Mouse (Mus musculus): Measurements from ENCODE around the gene Tom1l1. TPM values are rescaled to one million over a fixed set of nuclear protein-coding genes. Genes with fewer than 3 reads are reported as not detected.

Tom1l1 gene
- polyA plus RNA-seq, 1 experiment from 2014 or later, result 12.4 TPM

DNA sequence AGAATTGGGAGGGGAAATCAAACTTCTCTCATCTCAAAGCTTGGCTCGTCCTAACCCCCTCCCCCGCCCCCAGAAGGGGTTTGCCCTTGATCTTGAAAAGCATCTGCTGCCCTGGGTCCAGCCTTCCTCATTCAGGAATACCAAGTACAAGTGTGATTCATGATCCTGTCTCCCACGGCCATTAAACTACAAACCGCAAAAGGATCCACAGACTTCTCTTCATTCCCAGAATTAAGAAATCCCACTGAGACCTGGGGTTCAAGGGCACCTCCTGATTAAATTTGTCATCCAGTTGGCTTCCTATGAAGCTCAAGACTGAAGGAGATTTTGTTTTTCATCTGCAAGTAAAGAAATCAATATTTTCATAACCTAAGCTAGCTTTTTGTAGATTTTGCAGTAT is 6.0 kb upstream of the Tom1l1 start:
- ATAC-seq (ENCODE audit: insufficient number of reproducible peaks, insufficient read depth, low FRiP score, low TSS enrichment, low read depth), result no peak
- no peak overlapping the region for H3K4me2 ChIP-seq
- H3K4me1 ChIP-seq (replicated peaks), result no peaks in the 10 kb centered on the region
- H3K4me3 ChIP-seq (replicated peaks), result no peak overlapping the region
- H3K27me3 ChIP-seq, result no peaks in the 10 kb centered on the region; the same call in 1 of the 2 replicates
- 52% methylated on average over 4 of the region's 4 CpGs for WGBS
- H3K27ac ChIP-seq, result no peak overlapping the region
- H3K9me3 ChIP-seq, result no peaks in the 10 kb centered on the region
- H3K36me3 ChIP-seq, result no peaks in the 10 kb centered on the region
- no peak overlapping the region for H3K9ac ChIP-seq (replicated peaks)

DNA sequence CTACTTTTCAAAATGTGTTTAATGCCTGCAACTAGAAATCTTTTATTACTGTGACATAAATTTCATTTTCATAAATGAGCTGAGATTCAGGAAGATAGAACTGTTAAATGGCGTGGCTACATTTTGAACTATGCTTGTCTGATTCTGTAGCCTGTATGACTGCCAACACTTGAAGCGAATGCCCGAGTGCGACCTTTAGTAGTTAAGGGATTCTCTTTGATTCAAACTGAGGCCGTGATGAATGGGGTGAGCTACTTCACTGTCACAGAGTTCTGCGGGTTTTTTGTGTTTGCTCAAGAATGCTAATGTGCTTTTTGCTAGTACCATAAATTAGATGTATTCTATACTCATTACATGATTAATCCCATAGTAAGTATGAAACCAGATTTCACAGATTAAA is 2.2 kb upstream of the Tom1l1 start:
- Histone ChIP-seq H3K4me2 (no peak overlapping the region), H3K27ac (no peak overlapping the region), H3K9ac (replicated peaks) (no peak overlapping the region), H3K27me3 (peaks cover 30% of the 10 kb centered on the region), H3K9me3 (no peaks in the 10 kb centered on the region), H3K4me3 (replicated peaks) (no peak overlapping the region), H3K4me1 (replicated peaks) (no peaks in the 10 kb centered on the region), H3K36me3 (no peaks in the 10 kb centered on the region)
- 55% methylated on average over 6 of the region's 6 CpGs for WGBS
- no peak for ATAC-seq (ENCODE audit: insufficient number of reproducible peaks, insufficient read depth, low FRiP score, low TSS enrichment, low read depth)

DNA sequence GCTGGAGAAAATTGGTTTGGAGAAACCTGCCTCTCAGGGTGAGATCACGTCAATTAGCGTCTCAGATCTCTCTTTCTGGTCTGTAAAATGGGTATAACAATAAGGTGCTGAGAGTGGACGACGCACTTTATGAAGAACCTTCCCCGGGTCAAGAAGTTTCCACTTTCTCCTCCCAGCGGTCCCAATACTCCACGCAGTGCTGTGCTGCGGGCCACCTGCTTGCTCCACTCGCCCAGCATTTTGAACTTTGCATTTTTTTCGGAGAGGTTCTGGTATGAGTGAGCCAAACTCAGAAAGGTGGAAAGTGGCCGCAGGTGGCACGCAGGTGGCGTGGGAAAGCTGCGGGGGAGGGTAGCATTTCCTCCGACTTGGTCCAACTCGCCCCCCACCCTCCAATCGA is 1.1 kb downstream of the Tom1l1 start:
- ATAC-seq (ENCODE audit: insufficient number of reproducible peaks, insufficient read depth, low FRiP score, low TSS enrichment, low read depth), result no peak

DNA sequence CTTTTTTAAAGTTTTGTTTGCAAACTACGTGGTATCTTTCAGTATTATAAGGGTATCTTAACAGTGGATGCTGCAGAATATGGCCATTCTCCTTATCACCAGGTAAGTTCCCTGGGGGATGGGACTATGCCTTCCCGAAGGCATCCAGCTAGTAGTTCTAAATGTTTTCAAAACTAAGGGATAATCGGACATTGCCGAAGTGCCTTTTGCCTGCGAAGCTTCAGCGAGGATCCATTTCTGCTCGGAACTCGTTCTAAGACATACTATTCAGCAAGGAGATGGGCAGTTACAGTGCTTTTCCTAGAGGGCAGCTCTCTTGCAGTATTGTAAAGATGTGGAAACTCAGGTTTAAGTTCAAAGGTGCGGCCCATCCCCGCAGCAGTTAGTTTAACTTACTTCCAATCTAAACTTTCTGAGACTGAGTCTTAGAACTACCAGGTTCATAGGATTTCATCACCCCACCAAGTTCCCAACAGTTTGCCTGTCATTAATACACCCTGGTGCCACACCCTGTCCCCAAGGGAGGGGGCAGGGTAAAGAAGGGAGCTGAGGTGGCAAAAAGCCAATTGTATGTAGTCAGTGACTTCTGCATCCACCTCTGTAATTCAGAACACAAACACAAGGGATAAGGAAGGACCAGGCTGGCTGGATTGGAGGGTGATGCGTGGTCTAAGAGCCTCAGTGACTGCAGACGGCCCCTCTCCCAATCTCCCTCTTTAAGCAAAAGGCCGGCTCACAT is 1.7 kb downstream of the Tom1l1 start:
- no peak for ATAC-seq (ENCODE audit: insufficient number of reproducible peaks, insufficient read depth, low FRiP score, low TSS enrichment, low read depth)
- H3K4me3 ChIP-seq (replicated peaks), result peak overlapping the region; percentile 56
- H3K4me2 ChIP-seq, result peak overlapping the region; percentile 82
- WGBS, result 73% methylated on average over 13 of the region's 13 CpGs
- no peaks in the 10 kb centered on the region for H3K9me3 ChIP-seq
- no peaks in the 10 kb centered on the region for H3K4me1 ChIP-seq (replicated peaks)
- no peak overlapping the region for H3K27ac ChIP-seq
- no peaks in the 10 kb centered on the region for H3K36me3 ChIP-seq
- H3K27me3 ChIP-seq, result peaks cover 30% of the 10 kb centered on the region
- no peak overlapping the region for H3K9ac ChIP-seq (replicated peaks)

More for the DNA sequence above, 1.1 kb downstream of the Tom1l1 start:
- peak overlapping the region; percentile 56 for H3K4me3 ChIP-seq (replicated peaks)
- no peaks in the 10 kb centered on the region for H3K9me3 ChIP-seq
- peaks cover 30% of the 10 kb centered on the region for H3K27me3 ChIP-seq
- H3K27ac ChIP-seq, result no peak overlapping the region
- H3K36me3 ChIP-seq, result no peaks in the 10 kb centered on the region
- WGBS, result 2% methylated on average over 17 of the region's 17 CpGs
- H3K4me1 ChIP-seq (replicated peaks), result no peaks in the 10 kb centered on the region
- H3K9ac ChIP-seq (replicated peaks), result peak overlapping the region; percentile 44; the same call in 1 of the 2 replicates
- H3K4me2 ChIP-seq, result peak overlapping the region; percentile 82

DNA sequence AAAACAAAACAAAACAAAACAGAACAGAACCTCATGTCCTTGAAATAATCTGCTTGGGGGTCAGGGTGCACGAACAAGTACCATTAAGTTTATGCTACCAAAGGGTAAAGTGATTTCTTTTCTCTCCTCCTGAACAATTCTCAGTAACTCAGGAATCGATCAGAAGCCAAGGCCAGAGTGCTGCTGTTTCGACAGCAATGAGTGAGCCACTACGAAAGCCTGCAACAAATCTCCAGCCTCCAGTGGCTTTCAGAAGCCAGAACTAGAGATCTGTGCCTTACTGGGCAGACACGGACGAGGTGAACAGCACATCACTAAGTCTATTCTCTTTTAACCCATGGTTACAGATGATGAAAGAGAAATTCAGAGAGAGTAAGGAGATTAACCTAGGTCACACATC is 3.0 kb downstream of the Tom1l1 start:
- no peak for ATAC-seq (ENCODE audit: insufficient number of reproducible peaks, insufficient read depth, low FRiP score, low TSS enrichment, low read depth)
- Histone ChIP-seq H3K36me3 (no peaks in the 10 kb centered on the region), H3K4me1 (replicated peaks) (no peaks in the 10 kb centered on the region), H3K4me2 (no peak overlapping the region), H3K27me3 (peaks cover 30% of the 10 kb centered on the region), H3K27ac (no peak overlapping the region), H3K9me3 (no peaks in the 10 kb centered on the region), H3K4me3 (replicated peaks) (no peak overlapping the region), H3K9ac (replicated peaks) (no peak overlapping the region)
- 83% methylated on average over 6 of the region's 6 CpGs for WGBS

DNA sequence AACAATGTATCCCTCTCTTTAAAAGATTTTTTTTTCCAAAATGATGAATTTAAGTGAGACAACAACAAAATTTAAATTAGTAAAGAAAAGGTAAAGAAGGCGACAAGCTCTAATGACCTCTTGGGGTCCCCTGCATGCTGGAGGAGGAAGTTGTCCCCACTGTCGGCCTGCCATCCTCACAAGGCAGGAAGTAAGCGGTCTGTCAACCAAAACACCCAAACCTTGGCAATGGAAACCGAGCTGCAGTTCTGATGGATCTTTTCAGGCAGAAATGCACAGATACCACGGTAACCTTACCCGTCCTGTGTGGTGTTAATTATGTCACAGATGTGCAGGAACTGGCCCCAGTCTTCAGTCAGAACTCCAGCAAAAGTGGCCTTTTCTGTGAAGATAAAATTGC is 3.4 kb downstream of the Tom1l1 start:
- H3K4me1 ChIP-seq (replicated peaks), result no peaks in the 10 kb centered on the region
- H3K27ac ChIP-seq, result no peak overlapping the region
- no peaks in the 10 kb centered on the region for H3K9me3 ChIP-seq
- no peaks in the 10 kb centered on the region for H3K36me3 ChIP-seq
- no peak for ATAC-seq (ENCODE audit: insufficient number of reproducible peaks, insufficient read depth, low FRiP score, low TSS enrichment, low read depth)
- H3K4me3 ChIP-seq (replicated peaks), result no peak overlapping the region
- no peak overlapping the region for H3K4me2 ChIP-seq
- no peak overlapping the region for H3K9ac ChIP-seq (replicated peaks)
- 52% methylated on average over 6 of the region's 6 CpGs for WGBS
- H3K27me3 ChIP-seq, result peaks cover 30% of the 10 kb centered on the region

DNA sequence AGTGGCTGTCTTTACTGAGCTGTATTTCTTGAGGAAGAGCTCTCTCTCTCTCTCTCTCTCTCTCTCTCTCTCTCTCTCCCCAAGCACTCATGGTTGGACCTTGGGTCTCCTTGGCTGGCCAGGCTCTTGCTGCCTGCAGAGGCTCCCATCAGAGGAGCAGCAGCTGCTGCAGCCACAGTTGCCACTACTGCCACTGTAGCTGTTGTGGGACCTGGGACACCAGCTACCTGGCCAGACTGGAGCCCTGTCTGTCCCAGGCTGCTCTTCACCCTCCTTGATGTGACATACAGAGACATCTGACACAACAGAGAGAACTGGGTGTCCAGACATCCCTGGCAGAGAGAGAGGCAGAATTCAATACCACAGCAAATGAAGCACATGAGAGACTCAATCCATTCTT is 7.0 kb downstream of the Tom1l1 start:
- Histone ChIP-seq H3K9me3 (no peaks in the 10 kb centered on the region), H3K4me1 (replicated peaks) (no peaks in the 10 kb centered on the region), H3K4me3 (replicated peaks) (no peak overlapping the region), H3K36me3 (no peaks in the 10 kb centered on the region), H3K27me3 (peaks cover 6% of the 10 kb centered on the region; the same call in 1 of the 2 replicates), H3K9ac (replicated peaks) (no peak overlapping the region), H3K27ac (no peak overlapping the region), H3K4me2 (no peak overlapping the region)
- ATAC-seq (ENCODE audit: insufficient number of reproducible peaks, insufficient read depth, low FRiP score, low TSS enrichment, low read depth), result no peak

DNA sequence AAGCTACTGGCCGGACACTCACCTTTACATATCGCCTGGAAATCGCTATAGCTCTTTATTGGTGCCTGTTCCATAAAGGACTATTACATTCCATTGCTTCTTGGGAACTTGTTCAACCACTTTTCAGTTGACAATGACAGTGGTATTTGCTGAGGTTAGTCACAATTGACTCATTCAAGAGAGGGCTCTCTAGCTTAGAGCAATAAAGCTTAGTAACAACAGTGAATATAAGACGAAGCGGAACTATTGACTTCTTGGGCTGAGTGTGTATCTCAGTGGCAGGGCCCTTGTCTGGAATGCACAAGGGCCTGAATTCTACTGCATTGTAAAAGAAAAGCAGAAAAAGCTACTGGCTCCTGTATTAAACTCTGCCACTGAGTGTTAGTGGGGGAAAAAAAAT is 9.6 kb downstream of the Tom1l1 start:
- ATAC-seq (ENCODE audit: insufficient number of reproducible peaks, insufficient read depth, low FRiP score, low TSS enrichment, low read depth), result no peak
- Histone ChIP-seq H3K27me3 (no peaks in the 10 kb centered on the region), H3K9me3 (no peaks in the 10 kb centered on the region), H3K4me3 (replicated peaks) (no peak overlapping the region), H3K4me2 (no peak overlapping the region), H3K4me1 (replicated peaks) (no peaks in the 10 kb centered on the region), H3K36me3 (no peaks in the 10 kb centered on the region), H3K27ac (no peak overlapping the region), H3K9ac (replicated peaks) (no peak overlapping the region)
- WGBS, result 92% methylated on average over 5 of the region's 5 CpGs

DNA sequence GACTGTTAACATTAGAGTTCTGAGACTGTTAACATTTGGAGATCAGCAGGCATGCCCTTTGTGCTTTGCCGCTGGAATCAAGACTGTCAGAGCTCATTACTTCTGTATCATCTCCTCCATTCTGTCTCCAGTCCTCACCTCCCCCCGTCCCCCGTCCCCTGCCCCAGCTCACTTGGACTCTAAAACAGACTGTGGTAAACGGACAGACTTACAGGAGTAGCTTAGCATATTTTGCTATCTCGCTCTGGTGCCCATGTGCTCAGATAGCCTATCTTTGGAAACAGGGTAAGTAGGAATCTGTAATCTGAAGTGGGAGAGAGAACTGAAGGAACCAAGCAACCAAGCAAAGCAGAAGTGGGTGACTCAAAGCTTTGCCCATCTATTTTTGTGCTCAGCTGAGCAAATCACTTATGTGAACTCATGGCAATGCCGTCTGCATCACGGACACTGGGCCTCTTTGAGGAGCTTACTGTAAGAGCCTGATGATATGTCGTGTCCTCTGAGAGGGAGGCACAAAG is 10.3 kb downstream of the Tom1l1 start:
- no peak overlapping the region for H3K27ac ChIP-seq
- 91% methylated on average over 8 of the region's 8 CpGs for WGBS
- ATAC-seq (ENCODE audit: insufficient number of reproducible peaks, insufficient read depth, low FRiP score, low TSS enrichment, low read depth), result no peak

DNA sequence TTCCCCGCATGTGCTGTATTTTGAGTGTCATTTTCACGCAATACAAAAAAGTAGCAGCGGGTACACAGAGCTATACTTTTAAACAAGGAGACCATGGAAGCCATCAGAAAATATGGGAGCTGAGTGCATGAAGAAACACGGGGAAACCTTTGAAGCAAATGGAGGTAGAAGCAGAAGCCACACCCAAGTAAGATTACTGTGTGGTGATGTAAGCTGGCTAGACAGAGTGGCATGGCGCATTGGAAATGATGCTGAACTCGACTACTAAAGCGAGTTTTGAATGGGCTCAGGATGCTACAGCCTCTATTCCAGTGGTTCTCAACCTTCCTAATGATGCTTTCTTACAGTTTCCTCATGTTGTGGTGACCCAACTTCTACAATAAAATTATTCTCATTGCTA is 11.1 kb downstream of the Tom1l1 start:
- no peaks in the 10 kb centered on the region for H3K4me1 ChIP-seq (replicated peaks)
- 92% methylated on average over 7 of the region's 7 CpGs for WGBS
- no peak overlapping the region for H3K4me3 ChIP-seq (replicated peaks)
- H3K9ac ChIP-seq (replicated peaks), result no peak overlapping the region
- no peak overlapping the region for H3K27ac ChIP-seq
- no peaks in the 10 kb centered on the region for H3K27me3 ChIP-seq
- no peak overlapping the region for H3K4me2 ChIP-seq
- no peak for ATAC-seq (ENCODE audit: insufficient number of reproducible peaks, insufficient read depth, low FRiP score, low TSS enrichment, low read depth)
- H3K36me3 ChIP-seq, result no peaks in the 10 kb centered on the region
- H3K9me3 ChIP-seq, result no peaks in the 10 kb centered on the region

More for the DNA sequence above, 10.3 kb downstream of the Tom1l1 start:
- Histone ChIP-seq H3K9ac (replicated peaks) (no peak overlapping the region), H3K4me3 (replicated peaks) (no peak overlapping the region), H3K4me1 (replicated peaks) (no peaks in the 10 kb centered on the region), H3K27me3 (no peaks in the 10 kb centered on the region), H3K36me3 (no peaks in the 10 kb centered on the region), H3K4me2 (no peak overlapping the region), H3K9me3 (no peaks in the 10 kb centered on the region)

DNA sequence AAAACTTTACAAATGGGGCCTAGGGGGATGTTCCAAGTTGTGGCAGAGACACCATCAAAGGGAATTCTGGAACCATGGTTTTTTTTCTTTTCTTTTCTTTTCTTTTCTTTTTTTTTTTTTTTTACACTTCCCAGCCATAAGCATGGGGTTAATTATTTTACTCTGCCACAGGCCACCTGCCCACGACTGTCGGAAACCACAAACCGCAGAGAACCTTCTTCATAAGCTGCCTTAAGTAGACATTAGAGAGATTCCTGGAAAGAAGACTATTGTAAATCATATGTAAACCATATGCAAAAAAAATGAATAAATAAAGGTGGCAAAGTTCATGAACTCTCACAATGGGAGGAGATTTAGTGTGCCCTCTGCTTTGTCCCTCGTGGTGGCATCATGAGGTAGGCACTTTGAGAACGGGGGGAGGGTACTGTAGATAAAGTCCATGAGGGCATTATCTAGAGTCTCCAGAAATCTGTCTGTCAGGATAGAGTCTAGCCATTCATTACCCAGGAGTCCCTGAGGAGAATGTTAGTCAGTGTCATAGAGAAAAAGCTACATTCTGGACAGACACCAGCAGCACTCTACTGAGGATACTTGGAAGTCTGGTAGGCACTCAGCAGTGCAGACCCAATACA is 12.6 kb downstream of the Tom1l1 start:
- 88% methylated on average over 5 of the region's 5 CpGs for WGBS
- no peak for ATAC-seq (ENCODE audit: insufficient number of reproducible peaks, insufficient read depth, low FRiP score, low TSS enrichment, low read depth)
- Histone ChIP-seq H3K9me3 (no peaks in the 10 kb centered on the region), H3K36me3 (no peaks in the 10 kb centered on the region), H3K4me3 (replicated peaks) (no peak overlapping the region), H3K27me3 (no peaks in the 10 kb centered on the region), H3K4me2 (no peak overlapping the region), H3K4me1 (replicated peaks) (no peaks in the 10 kb centered on the region), H3K9ac (replicated peaks) (no peak overlapping the region), H3K27ac (no peak overlapping the region)
